Mouse (Mus musculus): ENCODE measurements around the gene Tekt4.

GRCm38 (mm10) chr17:25514055-25514454, 59.6 kb downstream of the Tekt4 start:
- no peak for TF ChIP-seq POLR2A (IDR thresholded peaks at IDR 0.05; ENCODE audit: insufficient read length, low read depth)
- no peak for TF ChIP-seq E2F4 (IDR thresholded peaks at IDR 0.05; ENCODE audit: insufficient read depth)
- no peak for TF ChIP-seq TCF12 (IDR thresholded peaks at IDR 0.05; ENCODE audit: insufficient read depth, poor library complexity, severe bottlenecking)
- no peak for TF ChIP-seq CEBPB (IDR thresholded peaks at IDR 0.05; ENCODE audit: insufficient read depth, poor library complexity, severe bottlenecking)
- TF ChIP-seq POLR2AphosphoS2 (IDR thresholded peaks at IDR 0.05; ENCODE audit: insufficient read length, low read depth) = no peak
- TF ChIP-seq MYOD1 (IDR thresholded peaks at IDR 0.05; ENCODE audit: control insufficient read depth in 1 of 3, insufficient read length in 2 of 3, low read depth in 2 of 3) = no peak
- TF ChIP-seq SRF (IDR thresholded peaks at IDR 0.05; ENCODE audit: control insufficient read depth, insufficient read length, low read depth) = no peak
- no peak for TF ChIP-seq MYOG (IDR thresholded peaks at IDR 0.05; ENCODE audit: control insufficient read depth in 1 of 3, insufficient read depth in 1 of 3, insufficient read length in 2 of 3, low read depth in 2 of 3)
- TF ChIP-seq USF1 (IDR thresholded peaks at IDR 0.05; ENCODE audit: low read depth) = no peak
- TF ChIP-seq REST (IDR thresholded peaks at IDR 0.05; ENCODE audit: insufficient read depth, insufficient read length) = no peak
- no peak for TF ChIP-seq MAX (IDR thresholded peaks at IDR 0.05; ENCODE audit: low read depth)

Data from myocyte (in vitro differentiated cells).